Mouse (Mus musculus): ENCODE measurements around the gene Frzb. TPM values are rescaled to one million over a fixed set of nuclear protein-coding genes. Genes with fewer than 3 reads are reported as not detected.
A peak's percentile ranks its signal among the peaks of the same experiment; 100 is the strongest.

Frzb gene
- polyA plus RNA-seq, 1 experiment = 6.8 TPM

DNA sequence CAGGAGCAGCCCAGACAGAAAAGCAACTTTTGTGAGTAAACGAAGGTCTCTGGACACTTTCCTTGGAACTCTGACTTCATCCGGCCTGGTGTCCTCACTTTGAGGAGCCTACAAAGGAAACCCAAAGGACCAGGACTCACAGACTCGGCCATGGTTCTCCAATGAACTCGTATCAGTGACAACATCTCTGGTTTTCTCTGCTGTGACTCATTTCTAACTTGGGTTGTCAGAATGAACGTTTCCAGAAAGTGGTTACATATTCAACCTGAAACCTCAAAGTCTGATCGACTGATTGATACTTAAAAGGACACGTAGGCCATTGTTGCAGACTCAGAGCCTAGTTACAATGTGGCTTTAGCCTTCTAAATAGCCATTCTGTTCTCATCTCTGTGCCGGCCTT is 14.4 kb upstream of the Frzb start:
- Histone ChIP-seq H3K27ac (ENCODE audit: insufficient read depth, low read depth, low read length) (no peak overlapping the region), H3K4me1 (ENCODE audit: control insufficient read depth, insufficient read depth, low read length) (no peaks in the 10 kb centered on the region), H3K36me3 (ENCODE audit: control insufficient read depth, insufficient read depth, low read length) (no peaks in the 10 kb centered on the region), H3K27me3 (replicated peaks; ENCODE audit: control insufficient read depth, insufficient read depth, low read length) (no peaks in the 10 kb centered on the region), H3K4me3 (ENCODE audit: insufficient read depth, low read depth, low read length) (no peak overlapping the region)
- 79% methylated on average over 8 of the region's 8 CpGs for WGBS
- no peak for TF ChIP-seq CTCF (conservative IDR thresholded peaks at IDR 0.05; ENCODE audit: insufficient read depth, insufficient read length, low read depth, low read length)
- no peak for TF ChIP-seq POLR2A (IDR thresholded peaks at IDR 0.05; ENCODE audit: low read depth, low read length)
- no peak for DNase-seq

DNA sequence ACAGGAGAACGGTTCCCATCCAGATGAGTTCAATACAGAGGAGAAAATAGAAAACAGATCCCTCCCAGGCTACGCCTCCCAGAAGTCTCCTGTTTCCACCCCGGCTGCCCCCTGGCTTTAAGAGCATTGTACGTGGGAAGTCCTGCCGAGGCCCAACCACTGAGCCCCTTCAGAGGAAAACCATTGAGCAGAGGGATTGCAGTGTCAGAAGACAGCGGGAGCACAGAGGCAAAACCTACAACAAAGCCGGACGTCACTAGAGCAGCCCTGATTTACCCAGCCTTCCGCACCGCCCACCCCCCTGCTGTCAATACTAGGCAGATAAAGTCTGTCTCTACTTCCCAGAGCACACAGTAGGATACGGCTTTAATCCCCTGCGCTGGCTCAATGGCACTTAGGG is 806 bp upstream of the Frzb start:
- Histone ChIP-seq H3K4me3 (ENCODE audit: insufficient read depth, low read depth, low read length) (peak overlapping the region; percentile 8; the same call in 1 of the 2 replicates), H3K27ac (ENCODE audit: insufficient read depth, low read depth, low read length) (no peak overlapping the region)
- peak; percentile 17 for DNase-seq

DNA sequence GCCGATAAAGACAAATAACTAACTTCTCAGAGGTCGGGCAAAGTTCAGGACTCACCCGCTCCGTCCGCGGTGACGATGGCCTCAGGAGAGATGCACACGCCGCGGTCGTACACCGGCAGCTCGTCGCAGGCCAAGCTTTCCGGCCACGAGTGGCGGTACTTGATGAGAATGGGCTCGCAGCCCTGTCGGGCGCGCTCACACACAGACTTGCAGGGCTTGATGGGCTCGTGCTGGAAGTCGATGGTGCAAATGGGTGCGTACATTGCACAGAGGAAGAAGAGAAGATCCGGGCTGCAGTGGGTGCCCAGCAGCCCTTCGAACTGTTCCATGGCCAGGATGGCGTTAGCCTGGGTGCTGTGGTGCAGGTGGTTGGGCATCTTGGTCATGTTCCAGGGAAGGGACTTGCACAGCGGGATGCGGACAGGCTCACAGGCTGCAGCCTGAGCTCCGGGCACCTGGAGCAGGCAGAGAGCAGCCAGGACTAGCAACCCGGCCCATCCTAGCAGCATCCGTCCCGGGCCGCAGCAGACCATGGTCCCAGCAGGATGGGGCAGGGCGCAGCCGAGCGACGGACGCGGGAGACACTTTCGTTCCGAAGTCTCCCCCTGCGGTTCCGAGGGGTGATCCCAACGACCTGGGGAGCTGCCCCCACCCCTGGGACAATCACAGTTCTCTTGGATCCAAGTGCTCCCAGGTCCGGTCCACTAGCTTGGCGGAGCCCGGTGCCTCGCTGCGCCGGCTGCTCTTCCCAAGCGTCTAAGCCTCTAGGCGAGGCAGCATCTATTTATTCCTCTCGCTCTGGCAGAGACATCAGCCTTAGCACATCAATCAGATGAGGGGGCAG is 895 bp downstream of the Frzb start:
- peak overlapping the region; percentile 24 for H3K27ac ChIP-seq (ENCODE audit: insufficient read depth, low read depth, low read length)
- peak; percentile 83 for DNase-seq
- H3K4me3 ChIP-seq (ENCODE audit: insufficient read depth, low read depth, low read length) = peak overlapping the region; percentile 57
- H3K4me1 ChIP-seq (ENCODE audit: control insufficient read depth, insufficient read depth, low read length) = no peaks in the 10 kb centered on the region; the same call in 1 of the 2 replicates
- H3K36me3 ChIP-seq (ENCODE audit: control insufficient read depth, insufficient read depth, low read length) = no peaks in the 10 kb centered on the region
- no peaks in the 10 kb centered on the region for H3K27me3 ChIP-seq (replicated peaks; ENCODE audit: control insufficient read depth, insufficient read depth, low read length)
- TF ChIP-seq CTCF (conservative IDR thresholded peaks at IDR 0.05; ENCODE audit: insufficient read depth, insufficient read length, low read depth, low read length) = no peak
- TF ChIP-seq POLR2A (IDR thresholded peaks at IDR 0.05; ENCODE audit: low read depth, low read length) = no peak
- WGBS = 1% methylated on average over 54 of the region's 54 CpGs

More for the DNA sequence above, 806 bp upstream of the Frzb start:
- no peaks in the 10 kb centered on the region for H3K27me3 ChIP-seq (replicated peaks; ENCODE audit: control insufficient read depth, insufficient read depth, low read length)
- H3K4me1 ChIP-seq (ENCODE audit: control insufficient read depth, insufficient read depth, low read length) = no peaks in the 10 kb centered on the region; the same call in 1 of the 2 replicates
- H3K36me3 ChIP-seq (ENCODE audit: control insufficient read depth, insufficient read depth, low read length) = no peaks in the 10 kb centered on the region
- WGBS = 11% methylated on average over 12 of the region's 12 CpGs
- TF ChIP-seq CTCF (conservative IDR thresholded peaks at IDR 0.05; ENCODE audit: insufficient read depth, insufficient read length, low read depth, low read length) = no peak
- TF ChIP-seq POLR2A (IDR thresholded peaks at IDR 0.05; ENCODE audit: low read depth, low read length) = no peak

DNA sequence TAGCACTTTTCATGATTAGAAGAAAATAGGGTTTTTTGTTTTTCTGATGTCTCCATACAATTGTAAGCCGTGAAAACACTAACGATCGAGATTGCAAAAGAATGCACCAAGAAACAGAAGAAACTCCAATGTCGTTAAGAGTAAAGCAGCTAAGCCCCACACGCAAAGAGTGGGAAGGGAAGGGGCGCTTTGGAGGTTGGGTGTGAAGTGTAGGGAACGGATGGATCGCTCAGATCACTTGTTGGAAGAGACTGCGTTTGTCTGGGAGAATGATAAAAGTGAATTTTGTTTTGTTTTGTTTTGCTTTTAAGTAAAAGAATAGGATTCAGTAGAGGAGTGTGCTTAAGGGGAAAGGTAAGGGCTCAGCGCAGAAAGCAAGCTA is 1.5 kb downstream of the Frzb start:
- Histone ChIP-seq H3K27me3 (replicated peaks; ENCODE audit: control insufficient read depth, insufficient read depth, low read length) (no peaks in the 10 kb centered on the region), H3K4me3 (ENCODE audit: insufficient read depth, low read depth, low read length) (peak overlapping the region; percentile 57), H3K36me3 (ENCODE audit: control insufficient read depth, insufficient read depth, low read length) (no peaks in the 10 kb centered on the region), H3K4me1 (ENCODE audit: control insufficient read depth, insufficient read depth, low read length) (peaks cover 3% of the 10 kb centered on the region), H3K27ac (ENCODE audit: insufficient read depth, low read depth, low read length) (peak overlapping the region; percentile 61; the same call in 1 of the 2 replicates)
- WGBS = 43% methylated on average over 10 of the region's 10 CpGs
- no peak for TF ChIP-seq POLR2A (IDR thresholded peaks at IDR 0.05; ENCODE audit: low read depth, low read length)
- TF ChIP-seq CTCF (conservative IDR thresholded peaks at IDR 0.05; ENCODE audit: insufficient read depth, insufficient read length, low read depth, low read length) = no peak
- DNase-seq = no peak

DNA sequence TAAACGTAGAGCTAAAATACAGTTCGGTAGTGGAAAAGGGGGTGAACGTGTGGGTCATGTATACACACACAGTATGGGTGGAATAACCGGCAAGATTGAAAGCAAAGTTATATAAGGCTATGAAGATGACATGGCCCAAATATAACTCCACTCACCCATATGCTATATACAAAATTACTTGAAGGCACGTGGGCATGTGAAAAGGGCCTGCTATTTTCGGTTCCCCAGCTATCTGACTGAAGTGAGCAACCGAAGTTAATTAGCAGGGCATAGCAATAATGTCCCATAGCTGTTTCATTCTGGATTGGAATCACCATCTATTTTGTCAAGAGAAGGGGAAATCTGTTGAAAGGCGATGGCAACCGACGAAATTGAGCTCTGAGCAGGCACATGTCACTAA is 1.9 kb downstream of the Frzb start:
- WGBS = 79% methylated on average over 10 of the region's 10 CpGs
- H3K4me1 ChIP-seq (ENCODE audit: control insufficient read depth, insufficient read depth, low read length) = peaks cover 5% of the 10 kb centered on the region
- peak; percentile 8 for DNase-seq
- H3K27me3 ChIP-seq (replicated peaks; ENCODE audit: control insufficient read depth, insufficient read depth, low read length) = no peaks in the 10 kb centered on the region
- TF ChIP-seq CTCF (conservative IDR thresholded peaks at IDR 0.05; ENCODE audit: insufficient read depth, insufficient read length, low read depth, low read length) (no peak), POLR2A (IDR thresholded peaks at IDR 0.05; ENCODE audit: low read depth, low read length) (no peak)
- H3K4me3 ChIP-seq (ENCODE audit: insufficient read depth, low read depth, low read length) = peak overlapping the region; percentile 10; the same call in 1 of the 2 replicates
- H3K27ac ChIP-seq (ENCODE audit: insufficient read depth, low read depth, low read length) = peak overlapping the region; percentile 61; the same call in 1 of the 2 replicates
- no peaks in the 10 kb centered on the region for H3K36me3 ChIP-seq (ENCODE audit: control insufficient read depth, insufficient read depth, low read length)

DNA sequence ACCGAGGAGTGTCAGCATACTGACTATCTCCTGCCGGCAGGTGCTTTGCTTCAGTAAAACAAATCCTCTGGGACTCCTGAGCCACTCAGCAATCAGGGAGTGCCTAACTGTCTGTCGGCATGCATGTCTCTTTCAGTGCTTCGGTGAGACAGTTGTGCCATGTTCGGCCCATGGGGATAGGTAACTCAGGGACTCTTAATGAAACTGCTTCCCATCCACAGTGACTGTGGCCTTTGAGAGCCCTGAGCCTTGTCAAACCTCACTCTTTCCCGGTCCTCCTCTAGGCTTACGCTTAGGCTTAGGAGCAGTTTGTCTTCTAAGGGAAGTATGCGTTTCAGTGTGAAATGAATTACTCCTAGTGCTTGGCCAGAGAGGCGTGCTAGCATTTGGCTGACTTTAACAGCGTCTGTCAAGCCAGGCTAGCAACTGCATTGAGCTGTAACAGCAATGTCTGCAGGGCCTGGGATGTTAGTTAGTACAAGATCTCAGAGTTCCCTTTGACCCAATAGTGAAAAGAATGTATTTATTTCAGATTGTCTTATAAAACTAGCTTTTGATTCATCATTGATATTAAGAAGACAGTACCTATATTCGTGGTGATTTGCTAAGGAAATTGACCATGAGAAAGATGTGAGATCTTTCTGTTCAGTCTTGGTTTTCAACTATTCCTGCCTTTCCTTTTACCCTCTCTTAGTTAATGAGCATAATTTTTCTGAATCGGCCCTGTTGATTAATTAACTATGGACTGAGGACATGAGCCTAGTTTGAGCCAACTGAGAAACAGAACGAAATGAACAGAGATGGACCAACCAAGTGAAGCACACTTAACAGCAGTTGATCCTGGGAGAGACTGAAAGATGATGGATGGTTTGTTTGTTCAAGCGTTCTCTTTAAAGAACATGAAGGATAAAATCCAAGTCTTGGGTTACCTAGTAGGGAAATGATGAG is 2.7 kb downstream of the Frzb start:
- peak; percentile 72 for DNase-seq
- Histone ChIP-seq H3K4me1 (ENCODE audit: control insufficient read depth, insufficient read depth, low read length) (peaks cover 5% of the 10 kb centered on the region), H3K27me3 (replicated peaks; ENCODE audit: control insufficient read depth, insufficient read depth, low read length) (no peaks in the 10 kb centered on the region), H3K36me3 (ENCODE audit: control insufficient read depth, insufficient read depth, low read length) (no peaks in the 10 kb centered on the region), H3K27ac (ENCODE audit: insufficient read depth, low read depth, low read length) (peak overlapping the region; percentile 82), H3K4me3 (ENCODE audit: insufficient read depth, low read depth, low read length) (no peak overlapping the region)
- 60% methylated on average over 14 of the region's 14 CpGs for WGBS
- TF ChIP-seq CTCF (conservative IDR thresholded peaks at IDR 0.05; ENCODE audit: insufficient read depth, insufficient read length, low read depth, low read length) (no peak), POLR2A (IDR thresholded peaks at IDR 0.05; ENCODE audit: low read depth, low read length) (no peak)

Measured in kidney, adult 2 months (tissue).